8 mouse cellular contexts compared by ENCODE assay signal in the genomic region with DNA sequence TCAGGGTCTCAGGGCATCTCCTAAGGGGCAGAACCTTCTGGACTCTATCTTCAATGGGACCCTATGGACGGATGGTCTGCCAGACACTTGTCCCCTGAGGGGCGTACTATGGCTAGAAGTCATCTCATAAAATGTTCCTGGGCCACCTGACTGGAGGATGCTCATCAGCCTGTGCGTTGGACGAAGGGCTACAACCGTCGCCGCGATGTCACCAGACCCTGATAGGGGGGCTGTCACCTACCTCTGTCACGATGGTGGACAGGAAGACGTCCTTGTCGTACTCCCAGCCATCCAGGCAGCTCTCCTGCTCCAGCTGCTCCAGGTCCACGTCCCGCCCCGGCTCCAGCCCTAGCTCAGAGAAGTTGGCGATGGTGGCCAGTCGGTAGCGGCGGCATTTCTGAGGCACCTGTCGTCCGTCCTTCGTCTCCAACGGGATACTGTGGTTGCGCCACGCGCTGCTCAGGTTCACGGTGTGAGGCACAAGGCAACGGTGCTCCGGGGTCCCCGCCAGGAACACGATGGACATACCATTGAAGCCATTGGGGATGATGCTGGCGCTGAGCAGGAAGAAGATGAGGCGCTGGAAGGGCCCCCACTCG. TPM values are rescaled to one million over a fixed set of nuclear protein-coding genes. Genes with fewer than 3 reads are reported as not detected.
DNase-seq lines count a peak whose midpoint lies in the region; ATAC-seq and TF ChIP-seq lines count a peak whose summit lies in the region.

No protein-coding gene starts in this region.

- H3K27me3 ChIP-seq in heart, embryonic 14.5 days (ENCODE audit: control insufficient read depth, insufficient read depth, low read length): no peaks in the 10 kb centered on the region
- H3K27me3 ChIP-seq in MEL (ENCODE audit: control insufficient read depth in 1 of 2, insufficient read depth in 2 of 2, low read length in 2 of 2): no peaks in the 10 kb centered on the region
- H3K27me3 ChIP-seq in limb, embryonic 10.5 days (ENCODE audit: low read depth, poor library complexity, severe bottlenecking): no peaks in the 10 kb centered on the region
- no peaks in the 10 kb centered on the region for H3K27me3 ChIP-seq in myocyte (ENCODE audit: control insufficient read depth, insufficient read depth, insufficient read length)

- H3ac ChIP-seq in myocyte (ENCODE audit: control insufficient read depth, insufficient read length): peak overlapping the region; percentile 12

- peaks cover 11 to 21% of the 10 kb centered on the region in 2 experiments for H3K4me1 ChIP-seq in heart, embryonic 14.5 days (ENCODE audit: control insufficient read depth in 2 of 2, insufficient read depth in 2 of 2, low read length in 2 of 2)
- peaks cover 9 to 23% of the 10 kb centered on the region in 2 experiments for H3K4me1 ChIP-seq in MEL (ENCODE audit: control insufficient read depth in 1 of 2, insufficient read depth in 2 of 2, low read length in 2 of 2)
- peaks cover 21% of the 10 kb centered on the region for H3K4me1 ChIP-seq in limb, embryonic 10.5 days

- no peak for TF ChIP-seq RAD21 in MEL (IDR thresholded peaks at IDR 0.05; ENCODE audit: low read depth, low read length)

- peak overlapping the region; percentile 51 to 68; a peak in 2 of 4 replicates for H3K27ac ChIP-seq in heart, embryonic 14.5 days (replicated peaks in 1 of 2; ENCODE audit: control insufficient read depth in 1 of 2, insufficient read depth in 1 of 2, low read depth in 2 of 2, low read length in 2 of 2)
- H3K27ac ChIP-seq in MEL (ENCODE audit: control insufficient read depth, low read depth, low read length): 0 out of 2 replicates have a peak overlapping the region, but pooled peaks have one; percentile 8
- H3K27ac ChIP-seq in limb, embryonic 10.5 days: peak overlapping the region; percentile 85

- peak overlapping the region; percentile 86 for H3K4me2 ChIP-seq in heart, embryonic 14.5 days (ENCODE audit: low read length)
- peak overlapping the region; percentile 90 for H3K4me2 ChIP-seq in myocyte (ENCODE audit: low read depth)

- ATAC-seq in heart, embryonic 14.5 days (ENCODE audit: insufficient number of reproducible peaks, insufficient read depth, low FRiP score, low read depth): 0 out of 2 replicates have a peak, but pooled peaks have one; percentile 1
- ATAC-seq in erythroid progenitor cell, adult 5-6 weeks (replicated peaks; ENCODE audit: low FRiP score, poor library complexity, severe bottlenecking): peak; percentile 37

- no peak for TF ChIP-seq EP300 in MEL (IDR thresholded peaks at IDR 0.05; ENCODE audit: low read depth in 1 of 2, low read length in 2 of 2)

- no peaks in the 10 kb centered on the region for H3K9me3 ChIP-seq in heart, embryonic 14.5 days (ENCODE audit: control insufficient read depth, low read length)
- no peaks in the 10 kb centered on the region for H3K9me3 ChIP-seq in MEL (replicated peaks; ENCODE audit: insufficient read depth, low read length)
- H3K9me3 ChIP-seq in limb, embryonic 10.5 days (replicated peaks): no peaks in the 10 kb centered on the region

- H3K79me2 ChIP-seq in MEL (ENCODE audit: control insufficient read depth, insufficient read depth, low read length, poor library complexity): peaks cover 10% of the 10 kb centered on the region
- no peaks in the 10 kb centered on the region for H3K79me2 ChIP-seq in myocyte (ENCODE audit: control insufficient read depth, insufficient read depth)

- DNase-seq in heart, adult 18-20 months: no peak
- peak; percentile 54 for DNase-seq in MEL (ENCODE audit: low read depth, low spot score)
- no peak for DNase-seq in limb, embryonic 10.5 days (ENCODE audit: low spot score)
- no peak for DNase-seq in thymus, adult 18-20 months
- DNase-seq in right cerebral cortex, postnatal 25 days: no peak

- TF ChIP-seq CTCF in MEL (IDR thresholded peaks at IDR 0.05 in 2 of 3, conservative IDR thresholded peaks at IDR 0.05 in 1 of 3; ENCODE audit: control insufficient read depth in 1 of 3, insufficient read depth in 1 of 3, low read depth in 2 of 3, low read length in 3 of 3, poor library complexity in 1 of 3, severe bottlenecking in 1 of 3): no peak

- peak overlapping the region; percentile 62 to 64 for H3K4me3 ChIP-seq in heart, embryonic 14.5 days (ENCODE audit: control insufficient read depth in 1 of 2, insufficient read depth in 1 of 2, low read depth in 1 of 2, low read length in 2 of 2)
- H3K4me3 ChIP-seq in MEL (ENCODE audit: control insufficient read depth in 1 of 2, insufficient read depth in 1 of 2, low read depth in 2 of 2, low read length in 2 of 2): peak overlapping the region; percentile 64 to 82
- H3K4me3 ChIP-seq in limb, embryonic 10.5 days: peak overlapping the region; percentile 70
- peak overlapping the region; percentile 61 for H3K4me3 ChIP-seq in myocyte

- TF ChIP-seq POLR2A in MEL (IDR thresholded peaks at IDR 0.05; ENCODE audit: control insufficient read depth in 1 of 2, insufficient read depth in 1 of 2, low read depth in 1 of 2, low read length in 2 of 2, poor library complexity in 1 of 2): no peak
- no peak for TF ChIP-seq POLR2A in myocyte (IDR thresholded peaks at IDR 0.05; ENCODE audit: insufficient read length, low read depth)

- 2% methylated on average over 32 of the region's 33 CpGs for WGBS in heart, embryonic 14.5 days
- 4% methylated on average over 33 of the region's 33 CpGs for WGBS in limb, embryonic 10.5 days

- H3K36me3 ChIP-seq in heart, embryonic 14.5 days (ENCODE audit: control insufficient read depth, insufficient read depth, low read length): no peaks in the 10 kb centered on the region
- H3K36me3 ChIP-seq in MEL (ENCODE audit: control insufficient read depth in 1 of 2, insufficient read depth in 2 of 2, low read length in 2 of 2) (peaks cover 0 to 26% of the 10 kb centered on the region in 2 experiments; a peak in 2 of 4 replicates), myocyte (ENCODE audit: control insufficient read depth, insufficient read depth) (no peaks in the 10 kb centered on the region)
- H3K36me3 ChIP-seq in limb, embryonic 10.5 days: no peaks in the 10 kb centered on the region

- H3K9ac ChIP-seq in heart, embryonic 14.5 days (ENCODE audit: low read length): peak overlapping the region; percentile 77
- peak overlapping the region; percentile 77 for H3K9ac ChIP-seq in MEL (ENCODE audit: control insufficient read depth, low read depth, low read length, poor library complexity, severe bottlenecking)

TF ChIP-seq in MEL, 35 proteins besides CTCF, POLR2A, EP300 and RAD21 (continues in another document):
- TF ChIP-seq GABPA (IDR thresholded peaks at IDR 0.05; ENCODE audit: low read depth, low read length) (no peak), POLR2AphosphoS2 (IDR thresholded peaks at IDR 0.05; ENCODE audit: low read length) (no peak), MAX (IDR thresholded peaks at IDR 0.05; ENCODE audit: low read length) (no peak), UBTF (IDR thresholded peaks at IDR 0.05; ENCODE audit: borderline replicate concordance, insufficient read depth, low read depth, low read length) (no peak), MYB (IDR thresholded peaks at IDR 0.05; ENCODE audit: low read depth, low read length) (no peak), JUND (IDR thresholded peaks at IDR 0.05; ENCODE audit: low read depth, low read length) (no peak), SIN3A (IDR thresholded peaks at IDR 0.05; ENCODE audit: low read length) (no peak), KAT2A (conservative IDR thresholded peaks at IDR 0.05; ENCODE audit: low read depth, low read length) (no peak), CHD2 (IDR thresholded peaks at IDR 0.05; ENCODE audit: low read length) (no peak), RCOR1 (IDR thresholded peaks at IDR 0.05; ENCODE audit: low read depth, low read length) (no peak)

TF ChIP-seq in myocyte, 11 proteins besides CTCF, POLR2A, EP300 and RAD21:
- TF ChIP-seq SRF (IDR thresholded peaks at IDR 0.05; ENCODE audit: control insufficient read depth, insufficient read length, low read depth): no peak
- no peak for TF ChIP-seq MYOG (IDR thresholded peaks at IDR 0.05; ENCODE audit: control insufficient read depth in 1 of 3, insufficient read depth in 1 of 3, insufficient read length in 2 of 3, low read depth in 2 of 3)
- no peak for TF ChIP-seq E2F4 (IDR thresholded peaks at IDR 0.05; ENCODE audit: insufficient read depth)
- TF ChIP-seq CEBPB (IDR thresholded peaks at IDR 0.05; ENCODE audit: insufficient read depth, poor library complexity, severe bottlenecking): no peak
- TF ChIP-seq REST (IDR thresholded peaks at IDR 0.05; ENCODE audit: insufficient read depth, insufficient read length): no peak
- no peak for TF ChIP-seq POLR2AphosphoS2 (IDR thresholded peaks at IDR 0.05; ENCODE audit: insufficient read length, low read depth)
- TF ChIP-seq MAX (IDR thresholded peaks at IDR 0.05; ENCODE audit: low read depth): no peak
- TF ChIP-seq TCF3 (IDR thresholded peaks at IDR 0.05; ENCODE audit: insufficient read length, low read depth): no peak
- no peak for TF ChIP-seq MYOD1 (IDR thresholded peaks at IDR 0.05; ENCODE audit: control insufficient read depth in 1 of 3, insufficient read length in 2 of 3, low read depth in 2 of 3)
- no peak for TF ChIP-seq USF1 (IDR thresholded peaks at IDR 0.05; ENCODE audit: low read depth)
- no peak for TF ChIP-seq TCF12 (IDR thresholded peaks at IDR 0.05; ENCODE audit: insufficient read depth, poor library complexity, severe bottlenecking)

RNA-seq across cellular contexts. Expression of a gene that starts 0.5 kb away (rescaled TPM):
- polyA plus RNA-seq in heart, embryonic 14.5 days (2014; fragmentation: Nextera tagmentation; extraction: Ambion mirVana): 8.4 and 9.1 TPM in 2 replicates
- 10 to 100 TPM; 18.8 to 22.7 TPM for total RNA-seq in heart, adult 18-20 months (2021)
- 10.2 and 11.8 TPM in 2 replicates for total RNA-seq in MEL (2012; rRNA removed)
- polyA plus RNA-seq in MEL (2012; ENCODE audit: insufficient read depth in 1 of 2, insufficient read length in 2 of 2, low read depth in 1 of 2, low replicate concordance in 2 of 2, missing spikeins in 1 of 2) (10 to 100 TPM in 1 of 2 experiments, not detected in 1; 12.5 TPM), myocyte (2012; fragmentation: generic; extraction: Trizol) (5.1 TPM)
- total RNA-seq in erythroid progenitor cell, adult 5-6 weeks (2015; ENCODE audit: low replicate concordance): 2.1 and 3.2 TPM in 2 replicates
- total RNA-seq in erythroid progenitor cell, adult 5-6 weeks (2017; ENCODE audit: low replicate concordance): 3.2 and 3.7 TPM in 2 replicates
- 4.8 and 4.9 TPM in 2 replicates for polyA plus RNA-seq in limb, embryonic 10.5 days (2016; fragmentation: Nextera tagmentation; extraction: Ambion mirVana)

RNA-seq across cellular contexts. Expression of a gene that starts 31.9 kb away (rescaled TPM):
- 0.30 and 1.0 TPM in 2 replicates for polyA plus RNA-seq in heart, embryonic 14.5 days (2014; fragmentation: Nextera tagmentation; extraction: Ambion mirVana)
- total RNA-seq in heart, adult 18-20 months (2021): 1 to 10 TPM; 2.5 to 2.6 TPM
- total RNA-seq in MEL (2012; rRNA removed): not detected in 2 replicates
- not detected for polyA plus RNA-seq in MEL (2012; ENCODE audit: insufficient read depth in 1 of 2, insufficient read length in 2 of 2, low read depth in 1 of 2, low replicate concordance in 2 of 2, missing spikeins in 1 of 2)
- total RNA-seq in erythroid progenitor cell, adult 5-6 weeks (2015; ENCODE audit: low replicate concordance): not detected in 2 replicates
- total RNA-seq in erythroid progenitor cell, adult 5-6 weeks (2017; ENCODE audit: low replicate concordance): 0.51 TPM in 1 of 2 replicates, not detected in the other
- polyA plus RNA-seq in limb, embryonic 10.5 days (2016; fragmentation: Nextera tagmentation; extraction: Ambion mirVana): 0.41 TPM in 1 of 2 replicates, not detected in the other
- polyA plus RNA-seq in myocyte (2012; fragmentation: generic; extraction: Trizol): 1.6 TPM

Comparison
In these comparisons a context has a peak if more than half of its experiments do, and no peak if none do; other contexts are left out.
1. H3K27ac ChIP-seq: peak in every context shown above with its lines; median percentile 85 in limb, embryonic 10.5 days; 60 in heart, embryonic 14.5 days; 8 in MEL.